Mouse (Mus musculus): ENCODE measurements at regions not wholly inside any gene's neighbourhood (a gene's known extent, or its start where the extent isn't known, plus 50 kb on each side); places are given as distances from the start of the nearest gene placed in this dataset.

- no peaks in the 10 kb centered on the region for H3K27me3 ChIP-seq (replicated peaks)
- no peak overlapping the region for H3K4me2 ChIP-seq (ENCODE audit: insufficient read depth, low read depth, poor library complexity, severe bottlenecking)
- H3K4me1 ChIP-seq (ENCODE audit: control insufficient read depth in 1 of 2, insufficient read depth in 2 of 2), result no peaks in the 10 kb centered on the region
- H3K27ac ChIP-seq (ENCODE audit: insufficient read depth, low read depth), result no peak overlapping the region
- in situ Hi-C loops (cut with MboI; ENCODE audit: low pct_ligation_motif_present, low pct_unique_long_range_greater_than_20kb, low sequenced_read_pairs), result no loop called here
- H3K79me2 ChIP-seq (replicated peaks; ENCODE audit: control insufficient read depth, extremely low read depth, insufficient read depth, poor library complexity, severe bottlenecking), result no peaks in the 10 kb centered on the region
- H3K9me3 ChIP-seq (replicated peaks; ENCODE audit: low read length), result peaks cover 12% of the 10 kb centered on the region
- no peak overlapping the region for H3K9ac ChIP-seq (ENCODE audit: insufficient read depth, low read depth)
- H3K4me3 ChIP-seq (replicated peaks in 1 of 3; ENCODE audit: low read depth in 2 of 3, low read length in 2 of 3, poor library complexity in 1 of 3), result no peak overlapping the region
- DNase-seq (ENCODE audit: extremely low read depth), result no peak
- dilution Hi-C loops (cut with MboI; ENCODE audit: extremely low pct_ligation_motif_present, extremely low pct_unique_long_range_greater_than_20kb, low sequenced_read_pairs), result no loop called here
- no peaks in the 10 kb centered on the region for H3K36me3 ChIP-seq (replicated peaks in 1 of 2; ENCODE audit: control insufficient read depth in 1 of 2, insufficient read depth in 1 of 2, low read length in 1 of 2)
- TF ChIP-seq HCFC1 (IDR thresholded peaks at IDR 0.05; ENCODE audit: low read depth, low read length) (no peak), RAD21 (IDR thresholded peaks at IDR 0.05; ENCODE audit: low read depth, low read length) (no peak), USF2 (conservative IDR thresholded peaks at IDR 0.05; ENCODE audit: low read depth, low read length) (no peak), ZMIZ1 (IDR thresholded peaks at IDR 0.05; ENCODE audit: low read depth, low read length) (no peak), NRF1 (IDR thresholded peaks at IDR 0.05; ENCODE audit: low read depth, low read length) (no peak), TBP (conservative IDR thresholded peaks at IDR 0.05; ENCODE audit: low read depth, low read length) (no peak), CHD1 (IDR thresholded peaks at IDR 0.05; ENCODE audit: low read depth, low read length) (no peak), JUND (conservative IDR thresholded peaks at IDR 0.05; ENCODE audit: low read depth, low read length) (no peak), PAX5 (IDR thresholded peaks at IDR 0.05; ENCODE audit: low read length) (no peak), E2F4 (IDR thresholded peaks at IDR 0.05; ENCODE audit: insufficient replicate concordance, low read depth, low read length) (no peak), ETS1 (conservative IDR thresholded peaks at IDR 0.05; ENCODE audit: low read depth, low read length) (no peak), GABPA (IDR thresholded peaks at IDR 0.05; ENCODE audit: insufficient replicate concordance, low read depth, low read length) (no peak), ZNF384 (IDR thresholded peaks at IDR 0.05; ENCODE audit: low read depth, low read length) (no peak), POLR2A (IDR thresholded peaks at IDR 0.05; ENCODE audit: low read depth, low read length) (no peak), JUN (IDR thresholded peaks at IDR 0.05; ENCODE audit: insufficient read depth, low read depth, low read length) (no peak)
These were observed 95.5 kb upstream of the Cpsf6 start for GRCm38 (mm10) chr10:117475086-117475945.

- H3K79me2 ChIP-seq (replicated peaks; ENCODE audit: control insufficient read depth, extremely low read depth, insufficient read depth, poor library complexity, severe bottlenecking), result no peaks in the 10 kb centered on the region
- DNase-seq (ENCODE audit: extremely low read depth), result no peak
- H3K27ac ChIP-seq (ENCODE audit: insufficient read depth, low read depth), result no peak overlapping the region
- peaks cover 12% of the 10 kb centered on the region for H3K9me3 ChIP-seq (replicated peaks; ENCODE audit: low read length)
- no peaks in the 10 kb centered on the region for H3K27me3 ChIP-seq (replicated peaks)
- in situ Hi-C loops (cut with MboI; ENCODE audit: low pct_ligation_motif_present, low pct_unique_long_range_greater_than_20kb, low sequenced_read_pairs), result no loop called here
- no peak overlapping the region for H3K9ac ChIP-seq (ENCODE audit: insufficient read depth, low read depth)
- TF ChIP-seq IRF4 (IDR thresholded peaks at IDR 0.05; ENCODE audit: low read depth, low read length) (no peak), CHD1 (IDR thresholded peaks at IDR 0.05; ENCODE audit: low read depth, low read length) (no peak), NRF1 (IDR thresholded peaks at IDR 0.05; ENCODE audit: low read depth, low read length) (no peak), ZMIZ1 (IDR thresholded peaks at IDR 0.05; ENCODE audit: low read depth, low read length) (no peak), UBTF (IDR thresholded peaks at IDR 0.05; ENCODE audit: low read depth, low read length) (no peak), POLR2AphosphoS2 (IDR thresholded peaks at IDR 0.05; ENCODE audit: low read depth, low read length) (no peak), MEF2A (IDR thresholded peaks at IDR 0.05; ENCODE audit: borderline replicate concordance, low read depth, low read length) (no peak)
- no peak overlapping the region for H3K4me2 ChIP-seq (ENCODE audit: insufficient read depth, low read depth, poor library complexity, severe bottlenecking)
- H3K4me3 ChIP-seq (replicated peaks in 1 of 3; ENCODE audit: low read depth in 2 of 3, low read length in 2 of 3, poor library complexity in 1 of 3), result no peak overlapping the region
- H3K4me1 ChIP-seq (ENCODE audit: control insufficient read depth in 1 of 2, insufficient read depth in 2 of 2), result no peaks in the 10 kb centered on the region
- H3K36me3 ChIP-seq (replicated peaks in 1 of 2; ENCODE audit: control insufficient read depth in 1 of 2, insufficient read depth in 1 of 2, low read length in 1 of 2), result no peaks in the 10 kb centered on the region
- dilution Hi-C loops (cut with MboI; ENCODE audit: extremely low pct_ligation_motif_present, extremely low pct_unique_long_range_greater_than_20kb, low sequenced_read_pairs), result no loop called here
These were observed 94.7 kb upstream of the Cpsf6 start for GRCm38 (mm10) chr10:117474351-117475085.

All from CH12.LX (cell line).